Mouse (Mus musculus) heart, adult 2 months (tissue): ENCODE results near the gene Prkag2.

ENCODE experiments used
- CTCF ChIP-seq: fragments of 200-600 bp; IDR thresholded peaks from 2 replicates; pipeline ENCODE4 v1.8.1; 2022; ENCODE audit warnings: antibody characterized with exemption, mild to moderate bottlenecking, moderate library complexity
- EP300 ChIP-seq: fragments of 200-500 bp; IDR thresholded peaks from 2 replicates; pipeline ENCODE4 v1.6.1; 2011; ENCODE audit warnings: low read depth, low read length, control low read depth; ENCODE audit not compliant: insufficient read depth
- POLR2A ChIP-seq: fragments of 200-500 bp; IDR thresholded peaks from 2 replicates; pipeline ENCODE4 v1.6.1; 2011; ENCODE audit warnings: mild to moderate bottlenecking, low read depth, low read length, control low read depth; ENCODE audit not compliant: insufficient read depth

DNA sequence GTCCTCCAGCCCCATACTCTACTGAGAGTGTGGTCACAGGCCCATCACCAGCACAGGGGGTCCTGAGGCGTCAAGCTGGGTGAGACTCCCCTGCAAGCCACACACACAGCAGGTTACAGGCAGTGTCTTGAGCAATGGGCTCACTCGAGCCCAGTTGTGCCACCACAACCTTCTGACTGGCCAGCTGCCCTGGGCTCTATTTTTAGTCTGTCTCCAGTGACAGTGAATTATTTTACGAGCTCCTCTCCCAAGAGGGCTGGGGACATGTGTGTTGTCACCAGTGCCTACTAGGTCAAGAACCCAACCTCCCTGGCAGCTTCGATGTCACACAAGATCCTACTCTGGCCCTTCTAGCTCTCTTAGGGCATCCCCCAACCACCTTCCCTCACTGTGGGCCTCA is 4.0 kb downstream of the Prkag2 start:
- TF ChIP-seq CTCF (no peak), EP300 (no peak), POLR2A (no peak)
